ENCODE assay signal across 8 mouse cellular contexts in genomic region chr6:28397681-28398203, GRCm38 (mm10). TPM values are rescaled to one million over a fixed set of nuclear protein-coding genes. Genes with fewer than 3 reads are reported as not detected.
DNase-seq lines count a peak whose midpoint lies in the region; ATAC-seq and TF ChIP-seq lines count a peak whose summit lies in the region.

Gene Zfp800 (minus strand): TSS chr6:28398005.

- TF ChIP-seq CTCF in spleen, adult 2 months (IDR thresholded peaks at IDR 0.05; ENCODE audit: extremely low read depth, insufficient read depth, insufficient read length, insufficient replicate concordance): no peak

- ATAC-seq in granulocyte monocyte progenitor cell, adult 5-6 weeks (replicated peaks; ENCODE audit: poor library complexity, severe bottlenecking): peak; percentile 54
- ATAC-seq in midbrain, embryonic 13.5 days: peak; percentile 66

- H3K4me1 ChIP-seq in spleen, adult 2 months (ENCODE audit: control insufficient read depth, insufficient read depth, insufficient read length): no peaks in the 10 kb centered on the region; the same call in 1 of the 2 replicates
- peaks cover 22% of the 10 kb centered on the region for H3K4me1 ChIP-seq in midbrain, embryonic 13.5 days (replicated peaks)

- H3K4me3 ChIP-seq in spleen, adult 2 months (ENCODE audit: extremely low read depth, insufficient read depth, insufficient read length): peak within 1 kb of the TSS; percentile 49
- peak within 1 kb of the TSS; percentile 40 for H3K4me3 ChIP-seq in midbrain, embryonic 13.5 days (replicated peaks)

- H3K9ac ChIP-seq in midbrain, embryonic 13.5 days (replicated peaks): peak within 1 kb of the TSS; percentile 64

- no peaks in the 10 kb centered on the region for H3K9me3 ChIP-seq in midbrain, embryonic 13.5 days

- H3K36me3 ChIP-seq in spleen, adult 2 months (ENCODE audit: control insufficient read depth, insufficient read depth, low read length): no peaks in the 10 kb centered on the region
- H3K36me3 ChIP-seq in midbrain, embryonic 13.5 days: no peaks in the 10 kb centered on the region

- DNase-seq in cerebellum, postnatal 10 days: peak; percentile 46 to 55
- DNase-seq in cerebellum, adult 11 months: no peak
- no peak for DNase-seq in spleen, adult 2 months (ENCODE audit: low read depth in 1 of 2, low spot score in 2 of 2)
- DNase-seq in spleen, postnatal 10 days (ENCODE audit: low spot score in 2 of 2): no peak
- no peak for DNase-seq in layer of hippocampus, postnatal 25 days (ENCODE audit: extremely low spot score in 1 of 2, low spot score in 1 of 2)
- DNase-seq in yolk sac, embryonic 10.5 days (ENCODE audit: low spot score): peak; percentile 18

- peak within 1 kb of the TSS; percentile 57 for H3K4me2 ChIP-seq in midbrain, embryonic 13.5 days (replicated peaks)

- WGBS in spleen, adult 2 months: 2% methylated on average over 33 of the region's 33 CpGs
- WGBS in midbrain, embryonic 13.5 days: under 1% methylated on average over 33 of the region's 33 CpGs

- TF ChIP-seq POLR2A in spleen, adult 2 months (IDR thresholded peaks at IDR 0.05; ENCODE audit: low read depth, low read length): no peak

- no peak within 1 kb of the TSS for H3K27ac ChIP-seq in spleen, adult 2 months (ENCODE audit: insufficient read depth, low read length)
- H3K27ac ChIP-seq in midbrain, embryonic 13.5 days: peak within 1 kb of the TSS; percentile 78

- H3K27me3 ChIP-seq in spleen, adult 2 months (ENCODE audit: control insufficient read depth, insufficient read depth, low read length): peaks cover 9% of the 10 kb centered on the region
- H3K27me3 ChIP-seq in midbrain, embryonic 13.5 days: peaks cover 35% of the 10 kb centered on the region

RNA-seq across cellular contexts. Expression of gene Zfp800, which starts in this region (rescaled TPM):
- polyA plus RNA-seq in spleen, adult 2 months (2012; rRNA removed): 4.6 and 6.6 TPM in 2 replicates
- total RNA-seq in granulocyte monocyte progenitor cell, adult 5-6 weeks (2014; fragmentation: Nextera tagmentation): 35.8 and 48.4 TPM in 2 replicates
- total RNA-seq in granulocyte monocyte progenitor cell, adult 5-6 weeks (2017): 54.5 and 58.2 TPM in 2 replicates
- 10 to 100 TPM; 20.9 to 24.2 TPM for total RNA-seq in layer of hippocampus, postnatal 25 days (2021)
- 24.1 and 28.6 TPM in 2 replicates for polyA plus RNA-seq in midbrain, embryonic 13.5 days (2015; fragmentation: Nextera tagmentation; extraction: Ambion mirVana)

Comparison
In these comparisons a context has a peak if more than half of its experiments do, and no peak if none do; other contexts are left out.
1. DNase-seq: peak in cerebellum, postnatal 10 days (2 of 2) and yolk sac, embryonic 10.5 days (single experiment); none in cerebellum, adult 11 months (single experiment), spleen, adult 2 months (0 of 2), spleen, postnatal 10 days (0 of 2) and layer of hippocampus, postnatal 25 days (0 of 2).